Mouse (Mus musculus): Measurements from ENCODE around the gene Ttyh2. TPM values are rescaled to one million over a fixed set of nuclear protein-coding genes. Genes with fewer than 3 reads are reported as not detected.
A peak's percentile ranks its signal among the peaks of the same experiment; 100 is the strongest.
"Not testable (repeated sequence)": the region's sequence is repeated elsewhere in the genome, so short reads cannot be mapped to it uniquely, and the experiment has no call there.

Gene Ttyh2
- polyA plus RNA-seq, 1 experiment: 34.4 TPM

- H3K4me3 ChIP-seq (ENCODE audit: insufficient read depth, low read depth, low read length); H3K27ac ChIP-seq (ENCODE audit: insufficient read depth, low read depth, low read length); H3K27me3 ChIP-seq (replicated peaks; ENCODE audit: control insufficient read depth, insufficient read depth, low read length); H3K36me3 ChIP-seq (ENCODE audit: control insufficient read depth, insufficient read depth, low read length): not testable (repeated sequence)
- 26% methylated on average over 11 of the region's 11 CpGs for WGBS
- peaks cover 14% of the 10 kb centered on the region for H3K4me1 ChIP-seq (ENCODE audit: control insufficient read depth, insufficient read depth, low read length)
- DNase-seq: peak; percentile 44
- TF ChIP-seq CTCF (conservative IDR thresholded peaks at IDR 0.05; ENCODE audit: insufficient read depth, insufficient read length, low read depth, low read length): peak; percentile 42
These were observed 7.3 kb upstream of the Ttyh2 start for GRCm38 (mm10) chr11:114667932-114668285.

GRCm38 (mm10) chr11:114668301-114668710 lies 6.9 kb upstream of the Ttyh2 start, which contains the start of gene Rpl38:
TSS of gene Rpl38 (plus strand) at chr11:114668524.
- no peaks in the 10 kb centered on the region for H3K27me3 ChIP-seq (replicated peaks; ENCODE audit: control insufficient read depth, insufficient read depth, low read length)
- peaks cover 3% of the 10 kb centered on the region; the same call in 1 of the 2 replicates for H3K36me3 ChIP-seq (ENCODE audit: control insufficient read depth, insufficient read depth, low read length)
- peak; percentile 97 for DNase-seq
- 2% methylated on average over 16 of the region's 21 CpGs for WGBS
- peak within 1 kb of the TSS; percentile 12; the same call in 1 of the 2 replicates for H3K27ac ChIP-seq (ENCODE audit: insufficient read depth, low read depth, low read length)
- TF ChIP-seq CTCF (conservative IDR thresholded peaks at IDR 0.05; ENCODE audit: insufficient read depth, insufficient read length, low read depth, low read length): peak; percentile 84
- peak; percentile 82 for TF ChIP-seq POLR2A (IDR thresholded peaks at IDR 0.05; ENCODE audit: low read depth, low read length)
- H3K4me1 ChIP-seq (ENCODE audit: control insufficient read depth, insufficient read depth, low read length): peaks cover 18% of the 10 kb centered on the region
- H3K4me3 ChIP-seq (ENCODE audit: insufficient read depth, low read depth, low read length): peak within 1 kb of the TSS; percentile 77

- peak; percentile 79 for DNase-seq
- TF ChIP-seq CTCF (conservative IDR thresholded peaks at IDR 0.05; ENCODE audit: insufficient read depth, insufficient read length, low read depth, low read length) (peak; percentile 58), POLR2A (IDR thresholded peaks at IDR 0.05; ENCODE audit: low read depth, low read length) (no peak)
- WGBS: under 1% methylated on average over 60 of the region's 60 CpGs
- Histone ChIP-seq H3K27ac (ENCODE audit: insufficient read depth, low read depth, low read length) (peak overlapping the region; percentile 12; the same call in 1 of the 2 replicates), H3K4me3 (ENCODE audit: insufficient read depth, low read depth, low read length) (peak overlapping the region; percentile 77), H3K36me3 (ENCODE audit: control insufficient read depth, insufficient read depth, low read length) (peaks cover 3% of the 10 kb centered on the region; the same call in 1 of the 2 replicates), H3K4me1 (ENCODE audit: control insufficient read depth, insufficient read depth, low read length) (peaks cover 18% of the 10 kb centered on the region), H3K27me3 (replicated peaks; ENCODE audit: control insufficient read depth, insufficient read depth, low read length) (no peaks in the 10 kb centered on the region)
These were observed 6.2 kb upstream of the Ttyh2 start for GRCm38 (mm10) chr11:114668741-114669623.

GRCm38 (mm10) chr11:114669651-114670168 lies 5.5 kb upstream of the Ttyh2 start:
- 11% methylated on average over 12 of the region's 12 CpGs for WGBS
- DNase-seq: peak; percentile 54
- Histone ChIP-seq H3K4me1 (ENCODE audit: control insufficient read depth, insufficient read depth, low read length) (peaks cover 18% of the 10 kb centered on the region), H3K27ac (ENCODE audit: insufficient read depth, low read depth, low read length) (no peak overlapping the region), H3K36me3 (ENCODE audit: control insufficient read depth, insufficient read depth, low read length) (peaks cover 3% of the 10 kb centered on the region; the same call in 1 of the 2 replicates), H3K4me3 (ENCODE audit: insufficient read depth, low read depth, low read length) (peak overlapping the region; percentile 77), H3K27me3 (replicated peaks; ENCODE audit: control insufficient read depth, insufficient read depth, low read length) (no peaks in the 10 kb centered on the region)
- TF ChIP-seq CTCF (conservative IDR thresholded peaks at IDR 0.05; ENCODE audit: insufficient read depth, insufficient read length, low read depth, low read length) (no peak), POLR2A (IDR thresholded peaks at IDR 0.05; ENCODE audit: low read depth, low read length) (no peak)

GRCm38 (mm10) chr11:114671147-114671546 lies 4.1 kb upstream of the Ttyh2 start:
- Histone ChIP-seq H3K27me3 (replicated peaks; ENCODE audit: control insufficient read depth, insufficient read depth, low read length) (no peaks in the 10 kb centered on the region), H3K4me3 (ENCODE audit: insufficient read depth, low read depth, low read length) (no peak overlapping the region), H3K4me1 (ENCODE audit: control insufficient read depth, insufficient read depth, low read length) (peaks cover 18% of the 10 kb centered on the region), H3K27ac (ENCODE audit: insufficient read depth, low read depth, low read length) (no peak overlapping the region), H3K36me3 (ENCODE audit: control insufficient read depth, insufficient read depth, low read length) (peaks cover 3% of the 10 kb centered on the region; the same call in 1 of the 2 replicates)
- DNase-seq: no peak
- WGBS: 77% methylated on average over 5 of the region's 5 CpGs
- no peak for TF ChIP-seq POLR2A (IDR thresholded peaks at IDR 0.05; ENCODE audit: low read depth, low read length)
- no peak for TF ChIP-seq CTCF (conservative IDR thresholded peaks at IDR 0.05; ENCODE audit: insufficient read depth, insufficient read length, low read depth, low read length)

GRCm38 (mm10) chr11:114672794-114673718 lies 2.2 kb upstream of the Ttyh2 start:
- DNase-seq: peak; percentile 85
- 44% methylated on average over 9 of the region's 9 CpGs for WGBS
- Histone ChIP-seq H3K27ac (ENCODE audit: insufficient read depth, low read depth, low read length) (no peak overlapping the region), H3K27me3 (replicated peaks; ENCODE audit: control insufficient read depth, insufficient read depth, low read length) (no peaks in the 10 kb centered on the region), H3K4me3 (ENCODE audit: insufficient read depth, low read depth, low read length) (no peak overlapping the region), H3K4me1 (ENCODE audit: control insufficient read depth, insufficient read depth, low read length) (peaks cover 18% of the 10 kb centered on the region), H3K36me3 (ENCODE audit: control insufficient read depth, insufficient read depth, low read length) (peaks cover 3% of the 10 kb centered on the region; the same call in 1 of the 2 replicates)
- no peak for TF ChIP-seq POLR2A (IDR thresholded peaks at IDR 0.05; ENCODE audit: low read depth, low read length)
- TF ChIP-seq CTCF (conservative IDR thresholded peaks at IDR 0.05; ENCODE audit: insufficient read depth, insufficient read length, low read depth, low read length): peak; percentile 64

All from kidney, adult 2 months (tissue).